Mouse (Mus musculus) fat pad, adult 2 months (tissue): ENCODE data around the gene Cdc42ep5.

Experiments used
- DNase-seq: peaks from one replicate; pipeline ENCODE4 v3.0.0-alpha.2; 2011; ENCODE audit warnings: low read depth, low spot score; ENCODE audit errors: extremely low read depth

Cdc42ep5 gene

DNA sequence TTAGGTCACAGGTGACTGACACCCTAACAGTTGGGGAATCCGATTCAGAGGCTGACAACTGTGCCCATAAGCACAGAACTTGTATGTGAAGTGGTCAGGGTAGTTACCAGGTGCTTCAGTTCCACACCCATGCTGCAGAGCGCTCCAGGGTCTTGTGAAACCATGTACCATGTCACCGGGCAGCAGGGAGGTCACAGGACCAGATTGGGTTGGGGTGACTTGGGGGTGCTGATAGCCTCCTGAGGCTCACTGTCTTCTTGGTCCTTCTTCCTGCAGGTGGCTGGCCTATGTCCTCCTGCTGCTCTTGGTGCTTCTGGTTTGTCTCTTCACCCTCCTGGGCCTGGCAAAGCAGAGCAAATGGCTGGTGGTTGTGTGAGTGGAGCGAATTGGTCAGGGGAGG lies 36.8 kb downstream of the Cdc42ep5 start:
- no peak for DNase-seq

- DNase-seq, result no peak
Observed at GRCm38 (mm10) chr7:4126992-4127785, 37.5 kb downstream of the Cdc42ep5 start.

DNA sequence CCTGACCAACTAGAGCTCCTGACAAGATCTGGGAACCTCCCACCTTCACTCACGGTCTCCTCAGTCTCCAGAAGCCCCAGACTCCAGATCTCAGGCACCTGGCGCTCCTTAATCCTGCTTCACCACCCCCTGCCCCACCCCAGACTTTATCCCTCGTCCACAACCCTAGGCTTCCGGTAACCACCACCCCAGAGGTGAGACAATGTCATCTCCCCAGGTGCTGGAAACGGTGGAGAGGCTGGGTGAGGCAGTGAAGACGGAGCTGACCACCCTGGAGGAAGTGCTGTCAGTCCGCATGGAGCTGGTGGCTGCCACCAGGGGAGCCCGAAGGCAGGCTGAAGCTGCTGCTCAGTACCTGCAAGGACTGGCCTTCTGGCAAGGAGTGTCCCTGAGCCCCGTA lies 39.4 kb downstream of the Cdc42ep5 start:
- no peak for DNase-seq

DNA sequence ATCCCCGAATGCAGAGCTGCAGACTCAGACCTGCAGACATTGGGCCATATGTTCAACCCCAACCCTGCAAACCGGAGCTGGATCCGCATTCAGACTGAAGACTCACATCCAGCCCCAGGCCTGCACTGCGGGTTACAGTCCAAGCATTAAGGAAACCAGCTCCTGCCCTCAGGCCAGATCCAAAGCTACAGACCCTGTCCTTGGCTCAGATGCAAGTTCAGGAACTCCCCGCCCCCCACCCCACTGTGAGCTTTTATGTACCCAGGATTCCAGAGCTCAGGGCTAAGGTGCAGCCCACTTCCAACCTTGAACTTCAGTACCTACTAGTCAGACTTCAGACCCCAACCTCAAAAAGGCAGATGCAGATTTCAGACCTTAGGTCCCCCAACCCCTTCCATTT lies 39.8 kb downstream of the Cdc42ep5 start:
- no peak for DNase-seq

- DNase-seq, result no peak
Observed at GRCm38 (mm10) chr7:4124315-4124759, 40.3 kb downstream of the Cdc42ep5 start.

- no peak for DNase-seq
Observed at GRCm38 (mm10) chr7:4123732-4124131, 40.9 kb downstream of the Cdc42ep5 start.

- no peak for DNase-seq
Observed at GRCm38 (mm10) chr7:4122783-4123182, 41.9 kb downstream of the Cdc42ep5 start.

GRCm38 (mm10) chr7:4122076-4122768 lies 42.4 kb downstream of the Cdc42ep5 start:
- no peak for DNase-seq

DNA sequence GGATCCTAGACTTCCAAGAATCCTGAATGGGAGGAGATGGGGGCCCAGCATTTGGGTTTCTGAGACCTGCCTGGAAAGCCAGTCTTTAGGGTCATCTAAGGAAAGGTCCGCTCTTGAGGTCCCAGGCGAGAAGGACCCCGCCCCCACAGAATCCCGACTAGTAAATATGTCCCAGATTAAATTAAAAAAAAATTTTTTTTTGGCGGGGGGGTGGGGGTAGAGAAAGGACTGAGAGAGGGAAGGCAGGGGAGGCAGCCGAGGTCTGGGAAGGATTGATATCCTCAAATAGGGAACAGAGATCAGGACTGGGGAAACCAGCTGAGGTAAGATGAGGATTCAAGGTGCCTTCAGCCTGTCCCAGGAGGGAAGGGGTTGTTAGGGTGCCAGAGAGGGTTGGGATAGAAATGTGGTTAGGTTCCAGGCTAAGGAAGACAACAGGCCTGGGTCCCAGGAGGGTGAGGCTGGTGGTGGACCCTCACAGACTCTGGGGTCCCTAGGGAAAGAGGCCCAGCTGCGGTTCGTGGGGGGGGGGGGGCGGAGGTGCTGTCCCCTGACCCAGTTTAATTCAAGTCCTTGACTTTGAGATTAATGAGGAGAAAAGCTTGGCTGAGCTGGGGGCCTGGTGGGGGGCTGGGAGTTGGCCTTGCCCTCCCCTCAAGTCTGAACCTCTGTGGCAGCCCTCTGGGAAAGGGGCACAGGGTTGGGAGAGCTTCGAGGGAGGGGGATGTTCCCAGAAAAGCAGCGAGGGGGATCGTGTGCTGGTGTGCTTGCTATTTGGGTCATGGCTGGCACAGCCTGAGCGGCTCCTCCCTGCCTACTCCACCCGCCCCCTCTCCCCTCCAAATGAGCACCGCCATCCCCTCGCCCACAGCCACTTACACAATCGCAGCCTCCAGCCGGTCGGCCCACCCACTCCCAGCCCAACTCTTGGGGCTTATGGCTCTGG lies 44.4 kb downstream of the Cdc42ep5 start:
- no peak for DNase-seq

GRCm38 (mm10) chr7:4119344-4119902 lies 45.2 kb downstream of the Cdc42ep5 start, which contains the start of gene Ttyh1:
Ttyh1 (plus strand) TSS chr7:4119408.
- DNase-seq, result no peak

GRCm38 (mm10) chr7:4117050-4117814 lies 47.4 kb downstream of the Cdc42ep5 start:
- no peak for DNase-seq

DNA sequence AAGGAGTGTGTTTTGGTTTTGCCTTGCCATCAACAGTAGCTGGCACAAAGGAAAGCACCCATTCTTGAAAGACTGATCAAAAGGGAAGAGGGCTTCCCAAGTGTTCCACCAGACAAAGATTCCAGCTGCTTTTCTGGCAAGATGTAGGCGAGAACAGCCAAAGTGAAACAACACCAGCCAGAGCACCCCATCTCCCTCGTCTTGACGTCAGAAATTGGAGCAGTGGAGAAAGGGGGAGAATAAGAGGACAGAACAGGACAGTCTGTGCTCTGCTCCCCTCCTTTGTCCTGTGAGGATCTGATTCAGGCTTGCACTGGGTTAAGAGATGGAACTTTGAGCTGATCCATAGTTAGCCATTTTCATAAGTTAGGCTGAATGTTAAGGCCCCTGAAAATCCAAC lies 52.9 kb downstream of the Cdc42ep5 start:
- DNase-seq, result no peak

DNA sequence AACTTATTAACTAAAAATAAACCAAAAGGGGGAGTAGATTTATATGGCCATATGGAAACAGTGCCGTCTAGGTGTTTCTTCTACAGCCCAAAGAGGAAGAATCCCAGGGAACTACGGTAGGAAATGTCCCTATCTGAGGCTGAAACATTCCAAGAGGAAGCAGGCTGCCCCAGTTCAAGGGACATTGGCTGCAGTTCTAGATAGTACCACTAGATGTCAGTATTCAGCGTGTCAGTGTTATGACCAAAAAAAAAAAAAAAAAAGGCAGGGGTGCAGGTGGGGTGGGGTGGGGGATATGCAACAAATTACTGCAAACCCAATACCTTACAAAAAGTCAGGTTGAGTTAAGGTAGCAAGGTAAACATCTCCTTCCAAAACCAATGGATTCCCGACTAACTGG lies 61.2 kb downstream of the Cdc42ep5 start:
- DNase-seq, result no peak
